Comparison of ENCODE assay signal across 8 mouse cellular contexts in the genomic region with DNA sequence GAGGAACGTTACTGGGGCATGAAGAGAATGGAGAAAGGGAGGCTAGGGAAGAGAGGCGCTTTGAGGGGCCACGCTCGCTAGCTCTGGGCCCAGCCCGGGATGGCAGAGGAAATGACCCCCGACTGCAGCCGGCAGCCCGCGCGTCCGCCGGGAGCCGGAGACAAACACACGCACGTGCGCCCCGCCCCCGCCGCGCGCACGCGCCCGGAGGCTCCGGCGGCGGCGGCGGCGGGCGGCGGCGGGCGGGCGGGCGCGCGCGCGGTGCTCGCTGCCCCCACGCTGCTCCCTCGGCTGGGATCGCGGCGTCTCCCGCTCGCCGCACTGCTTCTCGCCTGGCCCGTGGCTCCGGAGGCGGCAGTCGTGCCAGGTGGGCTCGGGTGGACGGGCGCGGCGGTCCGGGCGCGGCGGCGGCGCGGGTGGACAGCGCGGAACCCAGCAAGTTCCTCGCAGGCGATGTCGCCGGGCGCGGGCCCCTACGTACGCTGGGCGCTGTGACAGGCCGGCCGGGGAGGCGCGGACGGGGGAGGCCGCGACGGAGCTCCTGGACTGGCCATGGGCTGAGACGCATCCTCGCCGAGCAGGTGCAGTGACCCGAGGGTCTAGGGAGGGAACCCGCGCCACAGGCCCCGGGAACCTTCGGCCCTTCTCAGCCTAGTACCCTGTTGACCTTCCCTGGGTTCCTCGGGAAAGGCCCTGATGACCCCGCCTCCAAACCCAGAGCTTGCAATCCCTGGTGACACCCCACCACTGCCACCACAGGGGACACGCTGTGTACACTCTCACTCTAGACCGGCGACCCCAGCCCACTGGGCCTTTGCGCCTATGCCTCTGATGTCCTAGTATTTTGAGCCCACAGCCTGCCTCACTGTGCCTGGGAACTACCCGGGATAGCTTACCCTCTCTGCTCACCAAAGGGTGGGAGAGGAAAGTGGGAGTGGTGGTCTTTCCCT. TPM values are rescaled to one million over a fixed set of nuclear protein-coding genes. Genes with fewer than 3 reads are reported as not detected.
DNase-seq lines count a peak whose midpoint lies in the region; ATAC-seq and TF ChIP-seq lines count a peak whose summit lies in the region.

Gene Amigo1, plus strand, starts transcription at position 238 of the 950 bp plus-strand sequence.

- peak in 1 of 2 experiments; percentile 14 for DNase-seq in layer of hippocampus, adult 2 months (ENCODE audit: low spot score in 2 of 2)
- DNase-seq in layer of hippocampus, adult 9-11 months: no peak
- no peak for DNase-seq in adrenal gland, postnatal 4 days (ENCODE audit: low spot score in 2 of 2)
- no peak for DNase-seq in forebrain, embryonic 10.5 days (ENCODE audit: extremely low spot score, low spot score)
- DNase-seq in heart, postnatal 14 days: peak; percentile 56 to 72
- peak; percentile 44 to 50 for DNase-seq in layer of hippocampus, postnatal 36 days
- DNase-seq in lung, postnatal 25 days (ENCODE audit: low spot score): peak; percentile 34

- intact Hi-C loops in heart, postnatal 14 days (cut with DNase I): no loop called here

- peaks cover 30% of the 10 kb centered on the region for H3K4me1 ChIP-seq in forebrain, embryonic 10.5 days
- H3K4me1 ChIP-seq in stomach, embryonic 14.5 days (ENCODE audit: control insufficient read depth, insufficient read depth, low read length): peaks cover 2% of the 10 kb centered on the region; the same call in 1 of the 2 replicates

- H3K4me2 ChIP-seq in stomach, embryonic 14.5 days (replicated peaks; ENCODE audit: low read depth, low read length): peak within 1 kb of the TSS; percentile 82

- H3K9ac ChIP-seq in stomach, embryonic 14.5 days (replicated peaks; ENCODE audit: low read depth, low read length): peak within 1 kb of the TSS; percentile 47

- H3K4me3 ChIP-seq in layer of hippocampus, adult 2 months: peak within 1 kb of the TSS; percentile 61
- H3K4me3 ChIP-seq in forebrain, embryonic 10.5 days: peak within 1 kb of the TSS; percentile 88
- H3K4me3 ChIP-seq in stomach, embryonic 14.5 days (ENCODE audit: low read depth, low read length): peak within 1 kb of the TSS; percentile 63

- H3K36me3 ChIP-seq in forebrain, embryonic 10.5 days (replicated peaks): peaks cover 16% of the 10 kb centered on the region
- no peaks in the 10 kb centered on the region for H3K36me3 ChIP-seq in stomach, embryonic 14.5 days (ENCODE audit: control insufficient read depth, insufficient read depth, low read length)

- peaks cover 38% of the 10 kb centered on the region for H3K27me3 ChIP-seq in forebrain, embryonic 10.5 days (ENCODE audit: poor library complexity, severe bottlenecking)
- H3K27me3 ChIP-seq in stomach, embryonic 14.5 days (ENCODE audit: control insufficient read depth, insufficient read depth, low read length): no peaks in the 10 kb centered on the region

- H3K9me3 ChIP-seq in forebrain, embryonic 10.5 days: no peaks in the 10 kb centered on the region
- H3K9me3 ChIP-seq in stomach, embryonic 14.5 days (ENCODE audit: control insufficient read depth, low read depth, low read length): no peaks in the 10 kb centered on the region

- WGBS in forebrain, embryonic 10.5 days: 1% methylated on average over 100 of the region's 100 CpGs
- 2% methylated on average over 75 of the region's 100 CpGs for WGBS in stomach, embryonic 14.5 days

- no peak for TF ChIP-seq CTCF in layer of hippocampus, adult 2 months (conservative IDR thresholded peaks at IDR 0.05)

- ATAC-seq in stomach, embryonic 14.5 days (ENCODE audit: insufficient number of reproducible peaks, insufficient read depth, low FRiP score, low read depth): 0 out of 2 replicates have a peak, but pooled peaks have one; percentile 25

- peak within 1 kb of the TSS; percentile 94 for H3K27ac ChIP-seq in layer of hippocampus, adult 2 months
- H3K27ac ChIP-seq in forebrain, embryonic 10.5 days: peak within 1 kb of the TSS; percentile 87
- H3K27ac ChIP-seq in stomach, embryonic 14.5 days (ENCODE audit: low read length): no peak within 1 kb of the TSS

RNA-seq across cellular contexts. Expression of gene Amigo1, which starts in this region (rescaled TPM):
- 10 to 100 TPM; 69.7 to 79.0 TPM for total RNA-seq in layer of hippocampus, adult 2 months (2021)
- 10 to 100 TPM; 17.0 to 18.5 TPM for total RNA-seq in adrenal gland, postnatal 4 days (2021)
- polyA plus RNA-seq in forebrain, embryonic 10.5 days (2016; fragmentation: Nextera tagmentation; extraction: Ambion mirVana): 3.0 and 3.4 TPM in 2 replicates
- total RNA-seq in heart, postnatal 14 days (2021): 10 to 100 TPM in 1 of 2 experiments, 1 to 10 TPM in 1; 9.0 to 10.1 TPM
- total RNA-seq in layer of hippocampus, postnatal 36 days (2021): 10 to 100 TPM; 65.0 to 69.0 TPM
- polyA plus RNA-seq in stomach, embryonic 14.5 days (2014; fragmentation: Nextera tagmentation; extraction: Ambion mirVana): 2.4 and 3.2 TPM in 2 replicates

Comparison
In these comparisons a context has a peak if more than half of its experiments do, and no peak if none do; other contexts are left out.
1. DNase-seq: peak in heart, postnatal 14 days (2 of 2), layer of hippocampus, postnatal 36 days (2 of 2) and lung, postnatal 25 days (single experiment); none in layer of hippocampus, adult 9-11 months (single experiment), adrenal gland, postnatal 4 days (0 of 2) and forebrain, embryonic 10.5 days (single experiment).
2. Peak in every context shown above with its lines, with median percentiles within 50 percentile points of each other: H3K4me3 ChIP-seq.